Mouse (Mus musculus) kidney, postnatal 0 days (tissue): Measurements from ENCODE around the gene Olfr917. TPM values are rescaled to one million over a fixed set of nuclear protein-coding genes. Genes with fewer than 3 reads are reported as not detected.

Experiments used
- ATAC-seq: fragments of 200-750 bp; cut with Nextera tagmentation; replicated peaks from 2 replicates; pipeline ENCODE4 v1.8.0; 2017; ENCODE audit warnings: low read depth, moderate number of reproducible peaks, moderate TSS enrichment, moderate library complexity; ENCODE audit not compliant: low FRiP score
- DNase-seq: peaks from one replicate; pipeline ENCODE4 v3.0.0-alpha.2; 2016; ENCODE audit warnings: low spot score
- H3K27ac ChIP-seq: fragments of 300-500 bp; sonication (generic); 2 replicates; pipeline ENCODE4 v1.5.1; 2014; ENCODE audit warnings: mild to moderate bottlenecking
- H3K27me3 ChIP-seq: fragments of 300-500 bp; sonication (generic); 2 replicates; pipeline ENCODE4 v1.6.1; 2014; ENCODE audit warnings: low read length, mixed read lengths; ENCODE audit not compliant: insufficient read depth
- H3K36me3 ChIP-seq: fragments of 300-500 bp; sonication (generic); 2 replicates; pipeline ENCODE4 v1.6.1; 2014; ENCODE audit warnings: low read length, mixed read lengths; ENCODE audit not compliant: insufficient read depth
- H3K4me1 ChIP-seq: fragments of 300-500 bp; sonication (generic); replicated peaks from 2 replicates; pipeline ENCODE4 v1.6.1; 2014; ENCODE audit warnings: antibody characterized with exemption, low read length, mixed read lengths; ENCODE audit not compliant: insufficient read depth
- H3K4me2 ChIP-seq: fragments of 300-500 bp; sonication (generic); 2 replicates; pipeline ENCODE4 v1.6.1; 2014; ENCODE audit warnings: mild to moderate bottlenecking, low read length, moderate library complexity, mixed read lengths
- H3K4me3 ChIP-seq: fragments of 300-500 bp; sonication (generic); replicated peaks from 2 replicates; pipeline ENCODE4 v1.5.1; 2014; ENCODE audit warnings: low read depth, low read length
- H3K9ac ChIP-seq: fragments of 300-500 bp; sonication (generic); 2 replicates; pipeline ENCODE4 v1.6.1; 2014; ENCODE audit warnings: low read depth, low read length
- H3K9me3 ChIP-seq: fragments of 300-500 bp; sonication (generic); replicated peaks from 2 replicates; pipeline ENCODE4 v1.6.1; 2016; ENCODE audit warnings: low read length, inconsistent platforms, mixed read lengths
- CTCF ChIP-seq: IDR thresholded peaks from 2 replicates; pipeline ENCODE4 v1.5.1; 2016; ENCODE audit warnings: antibody characterized with exemption, low read depth, mild to moderate bottlenecking, moderate library complexity
- WGBS: fragments of 180-500 bp; shearing (Covaris S2); extraction: QIAGEN DNeasy Blood & Tissue Kit; methylation state at CpG from one replicate; pipeline ENCODE4 v1.1.7; 2014; 5-methylcytosine and 5-hydroxymethylcytosine counted together
- polyA plus RNA-seq: library from polyadenylated mRNA; unstranded; fragments of >200 nt; fragmentation: Nextera tagmentation; extraction: Ambion mirVana; gene quantifications from 2 replicates; pipeline ENCODE4 v1.2.1, GENCODE M21; 2015

Olfr917 gene
- not detected in 2 replicates for polyA plus RNA-seq

DNA sequence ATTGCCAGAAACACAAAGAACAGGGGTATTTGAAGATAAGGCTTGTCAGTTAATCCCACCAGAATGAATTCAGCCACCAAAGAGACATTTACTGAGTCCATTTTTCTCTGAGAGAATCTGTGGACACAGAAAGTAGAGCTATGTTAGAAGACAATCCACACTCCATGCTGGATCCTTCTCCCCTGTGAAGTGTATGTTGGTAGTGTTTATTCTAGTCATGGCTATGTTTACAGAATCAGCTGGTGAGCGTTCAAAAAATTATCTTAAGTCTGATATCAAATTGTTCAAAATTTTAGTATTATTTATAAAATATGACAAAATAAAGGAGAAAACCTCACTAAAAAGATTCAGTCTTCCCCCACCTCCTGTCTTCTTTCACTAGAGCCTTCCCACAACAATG is at the start of gene Olfr917:
Olfr917 (minus strand) TSS at position 101 of the 400 bp plus-strand sequence.
- Histone ChIP-seq H3K36me3 (no peaks in the 10 kb centered on the region), H3K4me1 (no peaks in the 10 kb centered on the region), H3K27me3 (no peaks in the 10 kb centered on the region), H3K4me2 (no peak within 1 kb of the TSS), H3K27ac (no peak within 1 kb of the TSS), H3K4me3 (no peak within 1 kb of the TSS), H3K9me3 (no peaks in the 10 kb centered on the region), H3K9ac (no peak within 1 kb of the TSS)
- TF ChIP-seq CTCF, result no peak
- WGBS, result 88% methylated on average over 1 of the region's 1 CpGs
- DNase-seq (no peak), ATAC-seq (no peak)

GRCm38 (mm10) chr9:38674501-38674900 is 8.9 kb upstream of the Olfr917 start, which contains the start of gene Olfr918:
Olfr918 (minus strand) TSS chr9:38674601.
- no peak for TF ChIP-seq CTCF
- no peak within 1 kb of the TSS for H3K27ac ChIP-seq
- no peak within 1 kb of the TSS for H3K4me2 ChIP-seq
- WGBS, result 81% methylated on average over 2 of the region's 2 CpGs
- H3K9ac ChIP-seq, result no peak within 1 kb of the TSS
- no peak for ATAC-seq
- no peaks in the 10 kb centered on the region for H3K9me3 ChIP-seq
- DNase-seq, result no peak
- no peaks in the 10 kb centered on the region for H3K27me3 ChIP-seq
- H3K36me3 ChIP-seq, result no peaks in the 10 kb centered on the region
- no peak within 1 kb of the TSS for H3K4me3 ChIP-seq
- H3K4me1 ChIP-seq, result no peaks in the 10 kb centered on the region

DNA sequence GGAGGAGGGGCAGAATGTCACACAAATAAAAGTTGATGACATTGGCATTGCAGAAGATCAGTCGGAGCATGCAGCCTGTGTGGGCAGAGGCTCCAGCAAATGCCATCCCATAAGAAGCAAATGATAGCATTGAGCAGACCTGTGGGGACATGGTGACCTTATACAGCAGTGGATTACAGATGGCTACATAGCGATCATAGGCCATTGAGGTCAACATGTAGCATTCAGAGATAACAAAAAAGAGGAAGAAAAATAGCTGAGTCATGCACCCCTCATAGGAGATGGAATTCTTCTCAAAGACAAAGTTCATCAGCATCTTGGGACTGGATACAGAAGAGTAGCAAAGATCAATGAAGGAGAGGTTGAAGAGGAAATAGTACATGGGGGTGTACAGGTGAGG is 7.2 kb upstream of the Olfr917 start:
- Histone ChIP-seq H3K9ac (no peak overlapping the region), H3K36me3 (no peaks in the 10 kb centered on the region), H3K4me3 (no peak overlapping the region), H3K4me2 (no peak overlapping the region), H3K9me3 (no peaks in the 10 kb centered on the region), H3K4me1 (no peaks in the 10 kb centered on the region), H3K27ac (no peak overlapping the region), H3K27me3 (no peaks in the 10 kb centered on the region)
- ATAC-seq (no peak), DNase-seq (no peak)
- WGBS, result 86% methylated on average over 2 of the region's 2 CpGs
- no peak for TF ChIP-seq CTCF

DNA sequence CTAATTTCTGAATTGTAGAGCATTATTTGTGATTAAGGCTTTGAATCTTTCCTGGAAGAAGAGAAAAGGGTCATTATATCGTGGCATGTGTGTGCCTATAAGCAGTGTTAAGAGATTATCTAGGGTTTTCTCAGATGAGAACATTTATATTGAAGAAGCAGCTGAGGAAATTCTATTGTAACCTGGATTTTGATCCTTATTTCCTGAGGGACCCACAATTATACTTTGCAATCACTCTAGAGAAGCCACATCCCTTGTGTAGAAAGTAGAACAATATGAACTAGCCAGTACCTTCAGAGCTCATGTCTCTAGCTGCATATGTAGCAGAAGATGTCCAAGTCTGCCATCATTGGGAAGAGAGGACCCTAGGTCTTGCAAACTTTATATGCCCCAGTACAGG is 5.9 kb downstream of the Olfr917 start, which contains the start of gene Olfr916:
Olfr916 (minus strand) TSS at position 101 of the 400 bp plus-strand sequence.
- no peak within 1 kb of the TSS for H3K4me3 ChIP-seq
- H3K4me2 ChIP-seq, result no peak within 1 kb of the TSS
- no peak within 1 kb of the TSS for H3K27ac ChIP-seq
- H3K9me3 ChIP-seq, result no peaks in the 10 kb centered on the region
- H3K9ac ChIP-seq, result no peak within 1 kb of the TSS
- no peak for DNase-seq
- TF ChIP-seq CTCF, result no peak
- no peaks in the 10 kb centered on the region for H3K36me3 ChIP-seq
- ATAC-seq, result no peak
- WGBS, result 80% methylated on average over 1 of the region's 1 CpGs
- no peaks in the 10 kb centered on the region for H3K4me1 ChIP-seq
- no peaks in the 10 kb centered on the region for H3K27me3 ChIP-seq

DNA sequence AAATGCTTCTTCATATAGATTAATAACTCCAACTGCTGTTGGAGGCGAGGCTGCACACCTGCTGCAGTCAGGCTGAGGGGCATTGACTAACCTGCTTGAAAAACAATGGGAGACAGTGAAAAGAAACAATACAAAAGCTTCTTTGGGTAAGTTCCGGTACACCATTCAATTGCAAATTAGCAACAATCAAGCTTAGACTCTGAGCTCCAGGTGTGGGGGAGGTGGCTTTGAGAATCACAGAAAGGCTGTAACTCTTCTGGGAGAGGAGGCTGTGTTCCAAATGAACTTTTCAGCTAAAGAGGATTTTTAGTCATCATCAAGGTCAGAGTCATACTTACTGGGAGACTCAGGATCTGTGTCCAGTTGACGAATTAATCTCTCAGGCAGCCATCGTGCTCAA is 33.2 kb downstream of the Olfr917 start:
- no peak overlapping the region for H3K4me2 ChIP-seq
- H3K36me3 ChIP-seq, result no peaks in the 10 kb centered on the region
- WGBS, result 81% methylated on average over 4 of the region's 4 CpGs
- no peak for DNase-seq
- TF ChIP-seq CTCF, result no peak
- H3K4me3 ChIP-seq, result no peak overlapping the region
- no peak overlapping the region for H3K9ac ChIP-seq
- no peaks in the 10 kb centered on the region for H3K27me3 ChIP-seq
- H3K27ac ChIP-seq, result no peak overlapping the region
- ATAC-seq, result no peak
- no peaks in the 10 kb centered on the region for H3K9me3 ChIP-seq
- no peaks in the 10 kb centered on the region for H3K4me1 ChIP-seq

Other genes starting within 250 kb of the Olfr917 start
- not detected in 2 replicates for gene Olfr901, start 236.4 kb downstream of the Olfr917 start, polyA plus RNA-seq
- not detected in 2 replicates for gene Olfr902, start 218.2 kb downstream of the Olfr917 start, polyA plus RNA-seq
- not detected in 2 replicates for gene Olfr904, start 202.7 kb downstream of the Olfr917 start, polyA plus RNA-seq
- not detected in 2 replicates for gene Olfr905, start 194.7 kb downstream of the Olfr917 start, polyA plus RNA-seq
- not detected in 2 replicates for gene Olfr906, start 178.8 kb downstream of the Olfr917 start, polyA plus RNA-seq
- not detected in 2 replicates for gene Olfr907, start 170.0 kb downstream of the Olfr917 start, polyA plus RNA-seq
- not detected in 2 replicates for gene Olfr911-ps1, start 144.3 kb downstream of the Olfr917 start, polyA plus RNA-seq
- not detected in 2 replicates for gene Olfr910, start 128.0 kb downstream of the Olfr917 start, polyA plus RNA-seq
- gene Olfr912, start 85.7 kb downstream of the Olfr917 start, polyA plus RNA-seq, result not detected in 2 replicates
- gene Olfr913, start 73.1 kb downstream of the Olfr917 start, polyA plus RNA-seq, result not detected in 2 replicates
- not detected in 2 replicates for gene Olfr914, start 60.7 kb downstream of the Olfr917 start, polyA plus RNA-seq
- gene Olfr916, start 6.0 kb downstream of the Olfr917 start, polyA plus RNA-seq, result not detected in 2 replicates
- gene Olfr918, start 8.8 kb upstream of the Olfr917 start, polyA plus RNA-seq, result not detected in 2 replicates
- not detected in 2 replicates for gene Olfr919, start 37.8 kb upstream of the Olfr917 start, polyA plus RNA-seq
- 23.0 and 24.7 TPM in 2 replicates for gene Vwa5a, start 52.4 kb upstream of the Olfr917 start, polyA plus RNA-seq
- gene Olfr920, start 86.5 kb upstream of the Olfr917 start, polyA plus RNA-seq, result 0.05 and 0.08 TPM in 2 replicates
- not detected in 2 replicates for gene Olfr921, start 107.2 kb upstream of the Olfr917 start, polyA plus RNA-seq
- not detected in 2 replicates for gene Olfr922, start 148.8 kb upstream of the Olfr917 start, polyA plus RNA-seq
- not detected in 2 replicates for gene Olfr923, start 160.7 kb upstream of the Olfr917 start, polyA plus RNA-seq
- not detected in 2 replicates for gene Olfr924, start 178.6 kb upstream of the Olfr917 start, polyA plus RNA-seq
- gene Olfr26, start 189.2 kb upstream of the Olfr917 start, polyA plus RNA-seq, result not detected in 2 replicates
- gene Olfr926, start 211.3 kb upstream of the Olfr917 start, polyA plus RNA-seq, result not detected in 2 replicates